Mouse (Mus musculus) frontal cortex, postnatal 36 days (tissue): ENCODE results near the gene Naa60.
A peak's percentile ranks its signal among the peaks of the same experiment; 100 is the strongest.
"Not testable (repeated sequence)": the region's sequence is repeated elsewhere in the genome, so short reads cannot be mapped to it uniquely, and the experiment has no call there.

Experiments used
- DNase-seq, 2 experiments: peaks; one replicate each; pipeline ENCODE4 v3.0.0; 2022; ENCODE audit warnings: low spot score in 2 of 2

Naa60 gene

GRCm38 (mm10) chr16:3872216-3873047, at the start of gene Naa60:
TSS of gene Naa60 (plus strand) at chr16:3872375.
- DNase-seq, result peak; percentile 79 to 84

DNA sequence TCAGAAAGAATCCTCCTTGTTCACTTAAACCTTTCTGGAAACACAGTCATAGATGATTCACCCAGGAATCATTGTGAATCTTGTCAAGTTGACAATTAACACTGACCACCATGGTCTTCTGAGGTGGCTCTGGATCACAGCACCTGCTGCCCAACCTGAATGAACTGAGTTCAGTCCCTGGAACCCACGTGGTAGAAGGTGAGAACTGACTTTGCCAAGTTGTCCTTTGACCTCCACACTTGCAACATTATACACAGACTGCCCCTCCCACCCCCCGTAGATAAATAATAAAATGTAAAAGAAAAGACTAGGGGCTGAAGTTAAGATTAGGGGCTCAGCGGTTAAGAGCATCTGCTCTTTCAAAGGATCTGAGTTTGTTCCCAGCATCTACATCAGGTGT, 44.2 kb upstream of the Naa60 start:
- no peak for DNase-seq

DNA sequence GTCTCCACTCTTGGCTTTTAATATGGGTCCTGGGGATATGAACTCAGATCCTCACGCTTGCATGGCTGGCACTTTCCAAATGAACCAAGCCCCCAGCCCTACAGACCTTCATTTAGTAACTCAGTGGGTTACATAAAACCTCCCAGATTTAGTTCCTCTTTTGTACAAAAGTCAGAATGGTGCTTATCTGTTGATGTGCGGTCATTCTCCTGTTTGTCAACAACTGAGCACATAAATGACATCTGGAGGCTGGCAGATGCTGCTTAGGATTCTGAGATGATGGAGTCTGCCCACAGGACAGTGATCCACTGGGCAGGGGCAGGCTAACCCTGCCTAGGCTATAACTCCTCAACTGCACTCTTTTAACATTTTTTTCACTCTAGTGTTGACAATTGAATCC, 42.4 kb upstream of the Naa60 start:
- DNase-seq, result no peak

DNA sequence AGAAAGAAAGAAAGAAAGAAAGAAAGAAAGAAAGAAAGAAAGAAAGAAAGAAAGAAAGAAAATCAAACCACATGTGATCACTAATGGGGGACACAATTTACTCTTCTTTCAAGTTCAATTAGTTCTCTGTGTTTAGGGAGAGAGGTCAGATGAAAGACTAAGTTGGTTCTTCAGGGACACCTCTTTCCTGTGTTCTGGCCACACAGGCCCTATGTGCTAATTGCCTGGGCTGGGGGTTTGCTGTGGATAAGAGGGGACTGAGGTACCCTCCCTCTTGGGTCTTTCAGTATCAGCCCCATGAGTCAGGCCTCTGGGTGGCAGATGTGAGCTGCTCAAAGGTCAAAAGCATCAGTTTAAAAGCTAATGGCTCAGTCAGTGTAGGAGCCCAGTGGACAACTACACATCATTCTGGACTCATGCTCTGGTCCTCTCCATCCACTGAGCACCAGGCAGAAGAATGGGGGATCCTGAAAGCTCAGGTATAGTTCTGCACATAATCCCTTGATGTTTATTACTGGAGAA, 41.5 kb upstream of the Naa60 start, which contains the start of gene Olfr15:
Gene Olfr15 (plus strand): TSS at position 291 of the 522 bp plus-strand sequence.
- no peak for DNase-seq

DNA sequence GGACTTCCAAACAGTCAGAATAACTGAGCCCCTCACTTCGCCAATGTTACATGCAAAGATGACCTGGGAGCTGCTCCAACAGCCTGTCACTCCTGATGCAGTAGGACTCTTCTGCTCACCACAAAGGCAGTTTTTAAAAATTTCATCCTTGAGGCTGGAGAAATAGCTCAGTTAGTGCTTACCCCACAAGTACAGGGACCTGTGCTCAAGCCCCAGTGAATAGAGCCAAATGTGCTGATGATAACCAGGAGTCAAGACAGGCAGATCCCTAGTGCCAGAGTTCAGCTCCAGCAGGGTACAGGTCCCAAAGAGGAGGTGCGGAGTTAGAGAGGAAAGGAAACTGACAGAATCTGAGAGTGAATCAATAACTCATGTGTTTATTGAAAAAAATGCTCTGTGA, 36.7 kb upstream of the Naa60 start:
- no peak for DNase-seq

DNA sequence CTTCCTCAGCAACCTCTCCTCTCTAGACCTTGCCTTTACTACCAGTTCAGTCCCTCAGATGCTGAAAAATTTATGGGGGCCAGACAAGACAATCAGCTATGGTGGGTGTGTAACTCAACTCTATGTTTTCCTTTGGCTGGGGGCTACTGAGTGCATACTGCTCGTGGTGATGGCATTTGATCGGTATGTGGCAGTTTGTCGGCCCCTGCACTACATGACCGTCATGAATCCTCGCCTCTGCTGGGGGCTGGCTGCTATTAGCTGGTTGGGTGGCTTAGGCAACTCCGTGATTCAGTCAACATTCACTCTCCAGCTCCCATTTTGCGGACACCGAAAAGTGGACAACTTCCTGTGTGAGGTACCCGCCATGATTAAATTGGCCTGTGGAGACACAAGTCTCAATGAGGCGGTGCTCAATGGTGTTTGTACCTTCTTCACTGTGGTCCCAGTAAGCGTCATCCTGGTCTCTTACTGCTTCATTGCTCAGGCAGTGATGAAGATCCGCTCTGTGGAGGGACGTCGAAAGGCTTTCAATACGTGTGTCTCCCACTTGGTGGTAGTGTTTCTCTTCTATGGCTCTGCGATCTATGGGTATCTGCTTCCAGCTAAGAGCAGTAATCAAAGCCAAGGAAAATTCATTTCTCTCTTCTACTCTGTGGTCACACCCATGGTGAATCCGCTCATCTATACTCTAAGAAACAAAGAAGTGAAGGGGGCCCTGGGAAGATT, 32.9 kb upstream of the Naa60 start:
- DNase-seq, result no peak

- no peak for DNase-seq
These were observed 29.2 kb upstream of the Naa60 start for GRCm38 (mm10) chr16:3842989-3843388.

- no peak for DNase-seq
These were observed 28.4 kb upstream of the Naa60 start for GRCm38 (mm10) chr16:3843796-3844195.

GRCm38 (mm10) chr16:3846711-3847518, 25.3 kb upstream of the Naa60 start, which contains the start of gene Zfp174:
TSS of gene Zfp174 (plus strand) at chr16:3847268.
- DNase-seq, result peak; percentile 95 to 96

DNA sequence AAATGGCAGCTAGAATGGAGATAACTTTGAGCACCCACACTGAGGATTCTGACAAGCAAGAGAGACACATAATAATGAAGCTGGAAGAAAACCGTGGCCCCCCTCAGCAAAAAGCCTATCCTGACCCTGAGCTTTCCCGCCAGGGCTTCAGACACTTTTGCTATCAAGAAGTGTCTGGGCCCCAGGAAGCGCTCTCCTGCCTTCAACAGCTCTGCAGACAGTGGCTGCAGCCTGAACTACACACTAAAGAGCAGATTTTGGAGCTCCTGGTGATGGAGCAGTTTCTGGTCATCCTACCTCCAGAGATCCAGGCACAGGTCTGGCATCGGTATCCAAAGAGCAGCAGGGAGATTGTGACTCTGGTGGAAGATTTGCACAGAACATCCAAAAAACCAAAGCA, 24.3 kb upstream of the Naa60 start:
- no peak for DNase-seq

- no peak for DNase-seq
These were observed 23.8 kb upstream of the Naa60 start for GRCm38 (mm10) chr16:3848416-3848815.

- DNase-seq, result not testable (repeated sequence)
These were observed 20.9 kb upstream of the Naa60 start for GRCm38 (mm10) chr16:3851301-3851700.

DNA sequence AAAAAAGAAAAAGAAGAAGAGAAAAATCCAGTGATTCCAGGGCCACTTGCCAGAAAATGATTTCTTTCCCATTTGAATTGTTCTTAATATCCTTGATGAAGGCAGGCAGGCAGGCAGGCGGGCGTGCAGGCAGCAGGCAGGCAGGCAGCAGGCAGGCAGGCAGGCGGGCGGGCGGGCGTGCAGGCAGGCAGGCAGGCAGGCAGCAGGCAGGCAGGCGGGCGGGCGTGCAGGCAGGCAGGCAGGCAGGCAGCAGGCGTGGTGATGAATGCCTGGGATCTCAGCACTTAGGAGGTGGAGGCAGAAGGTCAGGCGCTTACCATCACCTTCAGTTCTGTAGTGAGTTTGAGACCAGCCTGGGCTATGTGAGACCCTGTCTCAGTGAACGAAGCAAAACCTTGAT, 19.6 kb upstream of the Naa60 start:
- no peak for DNase-seq

- DNase-seq, result no peak
These were observed 17.6 kb upstream of the Naa60 start for GRCm38 (mm10) chr16:3854437-3855182.

- no peak for DNase-seq
These were observed 16.4 kb upstream of the Naa60 start for GRCm38 (mm10) chr16:3855776-3856175.

- DNase-seq, result no peak
These were observed 12.9 kb upstream of the Naa60 start for GRCm38 (mm10) chr16:3859254-3859653.

- no peak for DNase-seq
These were observed 360 bp upstream of the Naa60 start for GRCm38 (mm10) chr16:3871815-3872214.

DNA sequence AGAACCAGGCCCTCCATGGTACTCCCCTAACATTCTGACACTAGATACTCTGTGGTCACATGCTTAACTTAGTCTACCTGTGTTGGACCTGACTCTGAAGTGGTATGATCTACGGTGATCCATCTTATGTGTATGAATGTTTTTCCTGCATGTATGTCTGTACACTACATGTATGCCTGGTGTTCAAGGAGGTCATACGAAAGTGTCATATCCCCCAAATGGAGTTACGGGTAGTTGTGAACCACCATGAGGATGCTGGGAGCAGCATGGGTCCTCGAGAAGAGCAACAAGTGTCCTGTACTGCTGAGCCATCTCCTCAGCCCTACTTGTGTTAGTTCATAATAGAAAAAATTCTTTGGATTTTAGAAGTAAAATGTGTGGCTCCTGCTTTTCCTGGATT, 4.2 kb downstream of the Naa60 start:
- DNase-seq, result no peak

DNA sequence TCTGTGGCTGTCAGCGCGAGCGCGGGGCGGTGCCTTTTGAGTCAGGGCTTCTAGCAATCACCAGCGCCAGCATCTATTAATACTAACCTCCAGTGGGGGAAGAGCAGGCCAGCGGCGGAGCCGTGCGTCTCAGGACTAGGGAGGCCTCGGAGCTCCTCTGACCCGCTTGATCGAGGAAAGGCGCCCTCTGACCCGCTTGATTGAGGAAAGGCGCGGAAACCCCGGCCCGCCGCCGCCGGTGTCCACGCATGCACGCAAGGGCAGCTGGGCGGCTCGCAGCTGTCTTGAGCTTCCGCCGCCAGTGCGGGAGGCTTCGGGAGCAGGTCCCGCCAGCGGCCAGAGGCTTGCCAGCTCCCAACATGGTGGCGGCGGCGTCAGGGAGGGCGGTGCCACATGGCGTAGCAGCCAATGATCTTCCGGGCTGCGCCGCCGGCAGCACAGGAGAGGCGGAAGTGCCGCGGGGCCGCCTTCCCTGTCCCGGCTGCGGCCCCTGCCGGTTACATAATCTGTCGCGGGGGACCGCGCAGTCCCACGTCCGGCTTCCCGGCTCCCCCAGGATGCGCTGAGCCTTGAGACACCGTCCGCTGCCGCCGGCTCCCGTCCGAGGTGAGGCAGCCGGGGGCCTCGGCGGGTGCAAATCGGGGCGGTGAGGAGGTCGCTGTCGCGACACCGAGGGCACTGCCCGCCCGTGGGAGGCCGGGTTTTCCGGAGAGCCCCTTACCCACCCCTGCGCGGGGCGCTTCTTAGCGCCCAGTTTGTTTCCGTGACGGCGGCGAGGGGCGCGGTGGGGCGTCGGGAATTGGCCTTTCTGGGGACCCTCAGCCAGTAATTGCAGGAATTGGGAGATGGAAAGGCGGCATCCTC, 12.3 kb downstream of the Naa60 start, which contains the start of the genes Zfp597 and Gm20695:
Gene Zfp597 (minus strand): TSS at position 361 of the 864 bp plus-strand sequence.
Gene Gm20695 (plus strand): TSS at position 448 of the 864 bp plus-strand sequence.
- peak; percentile 91 to 93 for DNase-seq
